Mouse (Mus musculus): ENCODE results near the gene Hrk.

GRCm38 (mm10) chr5:118118351-118118750 lies 46.1 kb upstream of the Hrk start:
- TF ChIP-seq POLR2A (IDR thresholded peaks at IDR 0.05; ENCODE audit: borderline replicate concordance, insufficient read depth, low read length) (no peak), CTCF (IDR thresholded peaks at IDR 0.05; ENCODE audit: borderline replicate concordance, insufficient read depth, low read depth, low read length) (no peak)
